Mouse (Mus musculus) adrenal gland, adult 2 months (tissue): ENCODE data around the gene Cdh23. TPM values are rescaled to one million over a fixed set of nuclear protein-coding genes. Genes with fewer than 3 reads are reported as not detected.

ENCODE experiments used
- DNase-seq: peaks from one replicate; pipeline ENCODE4 v3.0.0; 2021
- polyA plus RNA-seq: library from polyadenylated mRNA; depleted of rRNA; stranded (reverse); fragments of >200 nt; gene quantifications from 2 replicates; pipeline ENCODE4 v1.2.3, GENCODE M21; 2012; rRNA removed
- total RNA-seq, 2 experiments: library from RNA; stranded (reverse); gene quantifications; 2 replicates each; pipeline ENCODE4 v1.2.3; 2021

The Cdh23 gene
- total and polyA plus RNA-seq, 3 experiments: 0.90 to 1.4 (median 1.1) TPM

- no peak for DNase-seq
Measured at GRCm38 (mm10) chr10:60260557-60261294, 435.6 kb downstream of the Cdh23 start.

- DNase-seq: no peak
Measured at GRCm38 (mm10) chr10:60257261-60257825, 438.9 kb downstream of the Cdh23 start.

GRCm38 (mm10) chr10:60256088-60256487, 440.2 kb downstream of the Cdh23 start:
- DNase-seq: no peak

Other genes with a start within 250 kb of the Cdh23 start
- gene Slc29a3, start 56.3 kb upstream of the Cdh23 start, total RNA-seq: 10 to 100 TPM; 37.9 to 49.2 TPM
- 17.9 and 26.7 TPM in 2 replicates for gene Slc29a3, start 56.3 kb upstream of the Cdh23 start, polyA plus RNA-seq
- gene Unc5b, start 135.1 kb upstream of the Cdh23 start, total RNA-seq: 1 to 10 TPM; 5.9 to 6.2 TPM
- gene Unc5b, start 135.1 kb upstream of the Cdh23 start, polyA plus RNA-seq: 9.4 and 9.9 TPM in 2 replicates